Mouse (Mus musculus) right cerebral cortex, postnatal 36 days (tissue): ENCODE measurements around the gene Pygm.

Source experiments
- DNase-seq, 2 experiments: peaks; one replicate each; pipeline ENCODE4 v3.0.0; 2022; ENCODE audit warnings: low spot score in 2 of 2, mixed read lengths in 1 of 2

The Pygm gene

GRCm38 (mm10) chr19:6352107-6352505, 32.1 kb upstream of the Pygm start:
- DNase-seq: no peak

GRCm38 (mm10) chr19:6354030-6354429, 30.2 kb upstream of the Pygm start:
- no peak for DNase-seq

- DNase-seq: no peak
These were observed 22.9 kb upstream of the Pygm start for GRCm38 (mm10) chr19:6361291-6361690.

- DNase-seq: no peak
These were observed 21.1 kb upstream of the Pygm start for GRCm38 (mm10) chr19:6363091-6363410.

- DNase-seq: peak; percentile 100
These were observed 20.6 kb upstream of the Pygm start, which contains the start of gene Sf1 for GRCm38 (mm10) chr19:6363411-6364240. Sf1 (plus strand) TSS chr19:6363690.

- DNase-seq: peak; percentile 84 to 85
These were observed 19.9 kb upstream of the Pygm start for GRCm38 (mm10) chr19:6364317-6364725.

- no peak for DNase-seq
These were observed 19.4 kb upstream of the Pygm start for GRCm38 (mm10) chr19:6364842-6365241.

GRCm38 (mm10) chr19:6370175-6370574, 14.0 kb upstream of the Pygm start:
- DNase-seq: no peak

- DNase-seq: no peak
These were observed 11.8 kb upstream of the Pygm start for GRCm38 (mm10) chr19:6372433-6372832.

GRCm38 (mm10) chr19:6373539-6374400, 10.4 kb upstream of the Pygm start:
- peak in 1 of 2 experiments; percentile 56 for DNase-seq

- no peak for DNase-seq
These were observed 9.6 kb upstream of the Pygm start for GRCm38 (mm10) chr19:6374571-6374970.

GRCm38 (mm10) chr19:6375423-6376254, 8.6 kb upstream of the Pygm start:
- DNase-seq: no peak

GRCm38 (mm10) chr19:6376255-6376564, 8.0 kb upstream of the Pygm start:
- DNase-seq: no peak

GRCm38 (mm10) chr19:6376643-6377042, 7.6 kb upstream of the Pygm start:
- DNase-seq: no peak

- DNase-seq: no peak
These were observed 6.7 kb upstream of the Pygm start for GRCm38 (mm10) chr19:6377327-6378040.

GRCm38 (mm10) chr19:6380411-6381166, 3.6 kb upstream of the Pygm start:
- no peak for DNase-seq

- no peak for DNase-seq
These were observed 3.0 kb upstream of the Pygm start for GRCm38 (mm10) chr19:6381238-6381637.

GRCm38 (mm10) chr19:6382323-6382924, 1.8 kb upstream of the Pygm start:
- DNase-seq: no peak

GRCm38 (mm10) chr19:6383470-6383869, 729 bp upstream of the Pygm start:
- DNase-seq: no peak

- DNase-seq: no peak
These were observed 755 bp downstream of the Pygm start for GRCm38 (mm10) chr19:6384954-6385353.
